16 mouse cellular contexts compared by ENCODE assay signal in genomic region chr13:57431815-57432214, GRCm38 (mm10).
DNase-seq lines count a peak whose midpoint lies in the region; TF ChIP-seq lines count a peak whose summit lies in the region.
"Had no signal": no experiment of that assay in that cellular context is flagged by ENCODE, and none has a peak within 500 bp of the region (broad histone marks: within the 10 kb centered on the region; RNA-seq: fewer than 3 reads in every experiment).

No protein-coding gene starts in this region.

- peak; percentile 19 for TF ChIP-seq CTCF in left cerebral cortex, adult 2 months (IDR thresholded peaks at IDR 0.05)
- TF ChIP-seq CTCF in testis, adult 2 months (IDR thresholded peaks at IDR 0.05; ENCODE audit: control insufficient read depth, insufficient read depth, insufficient replicate concordance, low read depth, low read length): peak; percentile 64; the same call in 1 of the 2 replicates

- no peak for TF ChIP-seq POLR2A in testis, adult 2 months (IDR thresholded peaks at IDR 0.05; ENCODE audit: control insufficient read depth, low read depth, low read length)

- intact Hi-C loops in left cerebral cortex, adult 2 months (cut with DNase I): no loop called here
- intact Hi-C loops in left cerebral cortex, postnatal 25 days (cut with DNase I): no loop called here

- H3K36me3 ChIP-seq in testis, adult 2 months (ENCODE audit: control insufficient read depth, insufficient read depth, low read length): no peaks in the 10 kb centered on the region
- H3K36me3 ChIP-seq: embryonic facial prominence, embryonic 10.5 days; heart, embryonic 12.5 days; hindbrain, embryonic 10.5 days; hindbrain, embryonic 15.5 days had no signal

- no peaks in the 10 kb centered on the region for H3K4me1 ChIP-seq in testis, adult 2 months (ENCODE audit: control insufficient read depth, insufficient read depth, low read length)
- H3K4me1 ChIP-seq: heart, embryonic 12.5 days; hindbrain, embryonic 10.5 days; hindbrain, embryonic 15.5 days had no signal

- no peak overlapping the region for H3K27ac ChIP-seq in left cerebral cortex, adult 2 months
- H3K27ac ChIP-seq in testis, adult 2 months (ENCODE audit: control insufficient read depth, insufficient read depth, low read depth, low read length): no peak overlapping the region
- H3K27ac ChIP-seq: embryonic facial prominence, embryonic 10.5 days; forebrain, embryonic 13.5 days; hindbrain, embryonic 10.5 days; hindbrain, embryonic 15.5 days had no signal

- no peak for DNase-seq in left cerebral cortex, adult 2 months (ENCODE audit: extremely low spot score in 1 of 2, low spot score in 2 of 2)
- DNase-seq in left cerebral cortex, postnatal 25 days (ENCODE audit: low spot score in 2 of 2): no peak
- no peak for DNase-seq in testis, postnatal 14 days (ENCODE audit: low spot score)
- DNase-seq in R1 (ENCODE audit: low read depth, low spot score): peak; percentile 15
- no peak for DNase-seq in adrenal gland, postnatal 4 days (ENCODE audit: low spot score in 2 of 2)
- DNase-seq: adrenal gland, postnatal 10 days; cerebellum, adult 11-12 months; cerebellum, postnatal 10 days; forebrain, postnatal 0 days; gastrocnemius, postnatal 14 days had no signal

- H3K27me3 ChIP-seq in testis, adult 2 months (ENCODE audit: control insufficient read depth, insufficient read depth, low read length): no peaks in the 10 kb centered on the region
- H3K27me3 ChIP-seq: forebrain, embryonic 13.5 days; hindbrain, embryonic 15.5 days had no signal

- H3K4me3 ChIP-seq in left cerebral cortex, adult 2 months: no peak overlapping the region
- H3K4me3 ChIP-seq in testis, adult 2 months (ENCODE audit: control insufficient read depth, low read depth, low read length): no peak overlapping the region
- H3K4me3 ChIP-seq: embryonic facial prominence, embryonic 10.5 days; forebrain, embryonic 13.5 days; heart, embryonic 12.5 days; hindbrain, embryonic 10.5 days; hindbrain, embryonic 15.5 days had no signal
